Mouse (Mus musculus) c-Kit-negative CD71-positive TER-119-positive erythroid progenitor cells, embryonic 14.5 days (primary cell): ENCODE results near the gene Fam71f2.

ENCODE experiments used
- DNase-seq: peaks from one replicate; pipeline ENCODE4 v3.0.0-alpha.2; 2013; ENCODE audit warnings: low read depth, low spot score

Gene Fam71f2

GRCm38 (mm10) chr6:29279293-29279692 is at the start of gene Fam71f2:
Gene Fam71f2, plus strand, starts transcription at chr6:29279593.
- DNase-seq, result no peak

DNA sequence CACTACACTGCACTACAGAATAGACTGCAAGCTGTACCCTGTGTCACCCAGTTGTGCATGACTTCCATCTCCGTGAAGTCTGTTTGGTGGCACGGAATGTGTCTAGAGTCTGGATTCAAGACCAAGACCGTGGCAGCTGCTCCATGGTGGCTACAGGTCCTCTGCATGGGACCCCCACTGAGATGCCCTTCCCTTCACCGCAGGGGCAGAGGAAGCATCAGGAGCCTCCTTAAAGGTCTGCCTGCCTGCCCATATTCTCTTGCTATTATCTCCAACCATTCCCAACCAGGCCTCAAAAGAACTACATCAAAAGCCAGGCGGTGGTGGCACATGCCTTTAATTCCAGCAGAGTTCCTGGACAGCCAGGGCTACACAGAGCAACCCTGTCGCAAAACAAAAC is 49.0 kb upstream of the Fam71f2 start:
- no peak for DNase-seq

DNA sequence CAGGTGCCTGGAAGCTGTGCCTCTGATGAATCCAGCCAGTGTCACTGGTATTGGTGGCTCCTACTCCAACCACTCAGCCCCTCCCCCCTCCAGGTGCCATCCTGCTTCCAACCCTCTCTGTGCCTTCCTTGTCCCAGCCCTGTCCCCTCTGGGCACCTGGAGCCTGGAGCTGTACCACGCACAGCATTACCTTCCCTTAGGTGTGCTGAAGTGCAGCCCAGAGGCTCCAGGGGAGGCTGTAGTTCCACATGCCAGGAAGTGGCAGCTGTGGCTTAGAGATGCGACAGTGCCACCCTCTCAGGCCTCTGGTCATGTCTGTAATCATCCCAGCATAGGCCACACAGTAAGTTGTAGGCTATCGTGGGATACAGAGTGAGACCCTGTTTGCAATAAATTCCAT is 47.6 kb upstream of the Fam71f2 start:
- DNase-seq, result no peak

DNA sequence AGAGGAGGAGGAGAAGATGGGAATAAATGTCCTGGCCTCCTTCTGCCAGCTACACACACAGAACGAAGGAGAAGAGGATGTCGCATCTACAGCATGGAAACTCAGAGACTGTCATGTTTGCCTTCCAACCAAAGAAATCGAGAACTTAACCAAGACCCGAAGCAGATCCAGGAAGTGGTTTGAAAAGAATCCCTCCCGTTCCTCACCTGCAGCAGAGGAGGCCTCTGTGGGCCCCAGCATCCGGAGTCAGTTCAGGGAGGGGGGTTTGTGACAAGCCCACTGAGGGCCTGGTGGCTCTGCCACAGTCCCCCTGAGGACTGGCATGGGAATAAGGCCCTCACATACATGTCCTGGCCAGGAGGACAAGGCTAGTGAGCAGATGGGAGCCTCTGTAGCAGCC is 47.1 kb upstream of the Fam71f2 start:
- no peak for DNase-seq

DNA sequence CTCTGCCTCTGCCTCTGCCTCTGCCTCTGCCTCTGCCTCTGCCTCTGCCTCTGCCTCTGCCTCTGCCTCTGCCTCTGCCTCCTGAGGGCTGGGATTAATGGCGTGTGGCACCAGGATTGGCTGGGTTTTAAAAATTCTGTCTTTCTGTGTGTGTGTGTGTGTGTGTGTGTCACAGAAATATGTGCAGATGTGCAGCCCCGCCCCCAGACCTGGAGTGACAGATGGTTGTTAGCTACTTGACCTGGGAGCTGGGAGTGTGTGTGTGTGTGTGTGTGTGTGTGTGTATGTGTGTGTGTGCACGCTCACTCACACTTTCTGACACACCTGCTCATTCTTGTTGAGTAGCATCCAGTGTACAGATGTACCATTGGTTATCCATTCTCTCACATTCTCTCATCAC is 45.7 kb upstream of the Fam71f2 start:
- DNase-seq, result no peak

DNA sequence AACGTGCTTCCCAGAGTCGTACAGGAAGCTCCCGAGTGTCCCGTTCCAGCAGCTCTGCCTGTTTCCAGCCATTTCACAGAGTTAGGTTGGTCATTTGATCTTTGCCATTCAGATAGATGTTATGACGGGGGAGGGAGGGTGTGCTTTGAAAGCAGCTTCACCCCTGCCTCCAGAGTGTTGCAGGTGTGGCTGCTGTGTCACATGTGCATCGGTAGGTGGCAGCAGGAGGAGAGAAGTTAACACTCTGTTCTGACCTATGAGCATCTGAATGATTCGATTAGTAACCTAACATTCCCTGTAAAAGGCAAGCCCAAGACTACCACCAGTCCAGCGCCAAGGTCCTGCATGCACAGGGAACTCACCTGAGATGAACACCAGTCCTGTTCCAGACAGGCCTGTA is 45.1 kb upstream of the Fam71f2 start:
- no peak for DNase-seq

DNA sequence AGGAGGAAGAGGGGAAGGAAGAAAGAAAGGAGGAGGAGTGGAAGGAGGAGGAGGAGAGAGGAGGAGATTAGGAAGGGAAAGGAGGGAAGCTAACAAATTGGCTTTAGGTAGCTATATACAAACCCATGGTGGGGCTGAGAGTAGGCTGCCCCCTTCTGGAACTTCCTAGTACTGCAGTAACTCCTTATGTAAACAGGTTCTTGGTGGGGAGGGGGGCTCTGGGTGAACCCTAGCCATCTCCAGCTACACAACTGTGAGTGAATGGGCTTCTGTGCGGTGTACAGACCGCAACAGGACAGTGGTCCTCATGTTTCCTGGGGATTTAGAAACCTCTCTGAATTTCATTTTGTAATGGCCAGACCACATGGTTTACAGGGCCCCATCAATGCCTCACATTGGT is 38.6 kb upstream of the Fam71f2 start:
- DNase-seq, result peak; percentile 13

- DNase-seq, result no peak
Measured at GRCm38 (mm10) chr6:29241697-29242096, 37.7 kb upstream of the Fam71f2 start.

DNA sequence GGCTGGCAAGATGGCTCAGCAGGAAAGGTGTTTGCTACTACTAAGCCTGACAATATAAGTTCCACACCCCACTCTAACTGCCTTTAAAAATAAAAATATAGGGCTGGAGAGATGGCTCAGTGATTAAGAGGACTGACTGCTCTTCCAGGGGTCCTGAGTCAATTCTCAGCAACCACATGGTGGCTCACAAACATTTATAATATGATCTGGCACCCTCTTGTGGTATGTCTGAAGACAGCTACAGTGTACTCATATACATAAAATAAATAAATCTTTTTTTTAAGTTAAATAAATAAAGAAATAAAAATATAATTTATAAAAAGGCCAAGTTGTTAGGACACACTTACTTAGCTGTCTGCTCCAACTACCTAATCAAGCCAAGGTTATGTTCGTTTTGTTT is 37.1 kb upstream of the Fam71f2 start:
- no peak for DNase-seq

GRCm38 (mm10) chr6:29245272-29246120 is 33.9 kb upstream of the Fam71f2 start:
- no peak for DNase-seq

GRCm38 (mm10) chr6:29246183-29246582 is 33.2 kb upstream of the Fam71f2 start:
- DNase-seq, result no peak

DNA sequence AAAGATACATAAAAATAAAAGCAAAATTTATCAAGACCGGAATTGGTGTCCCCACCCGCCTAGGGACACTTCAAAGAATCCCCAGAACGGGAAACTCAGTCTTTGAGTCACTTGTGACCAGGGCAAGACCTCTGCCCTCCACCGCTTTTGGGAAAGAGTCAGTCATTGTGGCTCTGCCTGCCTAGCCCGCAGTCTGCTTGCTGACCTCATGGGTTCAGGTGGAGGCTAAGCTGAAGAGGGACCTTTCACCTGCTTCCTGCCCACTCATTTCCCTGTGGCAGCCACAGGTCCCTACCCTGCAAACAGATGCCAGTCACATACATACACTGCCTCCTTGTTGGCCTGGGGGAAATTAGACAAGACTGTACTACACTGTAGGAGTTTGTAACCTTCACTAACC is 32.8 kb upstream of the Fam71f2 start:
- no peak for DNase-seq

DNA sequence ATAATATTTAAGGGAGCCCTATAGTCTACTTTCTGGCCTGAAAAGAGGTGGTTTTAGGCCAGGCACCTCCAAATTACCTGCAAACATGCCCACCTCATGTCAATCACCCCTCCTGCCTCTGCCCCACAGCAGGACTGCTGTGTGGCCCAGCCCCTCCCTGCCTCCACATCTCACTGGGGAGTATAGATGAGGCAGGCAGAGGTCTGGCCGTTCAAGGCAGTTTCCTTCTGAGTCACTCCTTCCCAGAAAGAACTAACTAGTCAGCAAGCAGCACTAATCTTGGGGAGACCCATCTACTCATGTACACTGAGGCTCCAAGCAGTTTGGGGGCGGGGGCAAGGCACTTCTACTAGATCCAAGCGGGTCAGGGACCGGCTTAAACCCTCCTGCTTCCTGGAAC is 32.3 kb upstream of the Fam71f2 start:
- DNase-seq, result no peak

GRCm38 (mm10) chr6:29259418-29259817 is 20.0 kb upstream of the Fam71f2 start:
- DNase-seq, result no peak

- no peak for DNase-seq
Measured at GRCm38 (mm10) chr6:29261831-29262230, 17.6 kb upstream of the Fam71f2 start.

- no peak for DNase-seq
Measured at GRCm38 (mm10) chr6:29263650-29264455, 15.5 kb upstream of the Fam71f2 start.

DNA sequence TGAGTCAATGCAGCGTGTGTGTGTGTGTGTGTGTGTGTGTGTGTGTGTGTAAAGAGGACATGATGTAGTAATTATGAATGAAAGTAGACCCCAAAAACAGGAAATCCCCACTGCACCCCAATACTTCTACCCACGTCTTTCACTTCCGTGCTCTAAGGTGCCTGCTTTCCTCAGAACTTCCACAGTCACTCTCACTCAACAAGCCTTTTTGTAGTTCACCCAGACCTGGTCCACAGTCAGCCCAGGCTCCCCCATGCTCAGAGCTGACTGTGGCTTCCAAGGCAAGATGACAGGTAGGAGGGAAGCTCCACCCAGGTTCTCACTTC is 15.0 kb upstream of the Fam71f2 start:
- DNase-seq, result no peak

- DNase-seq, result no peak
Measured at GRCm38 (mm10) chr6:29266936-29267335, 12.5 kb upstream of the Fam71f2 start.

GRCm38 (mm10) chr6:29269006-29269668 is 10.3 kb upstream of the Fam71f2 start:
- no peak for DNase-seq

DNA sequence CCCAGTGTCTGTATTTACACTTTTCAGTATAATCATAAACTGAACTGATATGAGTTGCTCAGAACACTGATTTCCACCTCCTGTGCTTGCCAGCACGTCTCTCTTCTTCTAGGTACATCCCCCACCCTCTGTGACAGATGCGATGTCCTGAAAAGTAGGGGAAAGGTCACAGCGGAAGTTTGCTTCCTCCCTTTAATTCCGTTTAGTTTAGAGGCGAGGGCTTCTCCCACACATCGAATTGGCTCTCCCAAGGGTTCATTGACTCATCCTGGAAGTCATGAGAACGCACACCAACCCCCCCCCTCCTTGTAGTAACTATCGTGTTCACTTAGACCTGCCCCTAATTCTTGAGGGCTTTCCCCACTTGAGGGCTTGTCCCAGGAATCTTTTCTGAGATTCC is 8.4 kb upstream of the Fam71f2 start:
- DNase-seq, result no peak

- peak; percentile 84 for DNase-seq
Measured at GRCm38 (mm10) chr6:29272312-29273072, 6.9 kb upstream of the Fam71f2 start, which contains the start of gene Hilpda. Gene Hilpda, plus strand, starts transcription at chr6:29272488.

DNA sequence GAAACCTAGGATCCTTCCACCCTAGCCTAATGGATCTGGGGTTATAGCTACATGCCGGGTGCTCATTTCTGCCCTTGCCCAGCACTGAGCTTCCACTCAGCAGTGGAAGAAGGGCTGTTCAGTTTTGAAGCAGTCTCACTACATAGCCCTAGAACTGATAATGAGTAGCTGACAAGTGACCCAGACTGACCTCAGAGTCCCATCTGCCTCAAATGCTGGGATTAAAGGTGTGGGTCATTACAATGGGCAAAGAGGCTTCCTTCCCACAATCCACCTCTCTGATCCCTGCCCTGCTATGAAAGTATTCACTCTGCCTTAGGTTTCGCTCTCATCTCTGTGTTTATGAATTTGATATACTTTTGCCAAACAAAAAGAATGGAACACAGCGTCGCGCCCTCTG is 2.6 kb upstream of the Fam71f2 start:
- no peak for DNase-seq
